Mouse (Mus musculus) liver, adult (tissue): ENCODE data around the gene Slc10a6.
A peak's percentile ranks its signal among the peaks of the same experiment; 100 is the strongest.

Experiments
- GATA4 ChIP-seq: IDR thresholded peaks from 2 replicates; pipeline ENCODE4 v1.6.1; 2014; ENCODE audit warnings: mild to moderate bottlenecking, low read length; ENCODE audit not compliant: insufficient replicate concordance

The Slc10a6 gene

GRCm38 (mm10) chr5:103629111-103629764 is at the start of gene Slc10a6:
Gene Slc10a6 (minus strand): TSS chr5:103629403.
- TF ChIP-seq GATA4 = peak; percentile 79; the same call in 1 of the 2 replicates

GRCm38 (mm10) chr5:103678974-103679373 is 49.8 kb upstream of the Slc10a6 start:
- no peak for TF ChIP-seq GATA4

GRCm38 (mm10) chr5:103677894-103678293 is 48.7 kb upstream of the Slc10a6 start:
- no peak for TF ChIP-seq GATA4

DNA sequence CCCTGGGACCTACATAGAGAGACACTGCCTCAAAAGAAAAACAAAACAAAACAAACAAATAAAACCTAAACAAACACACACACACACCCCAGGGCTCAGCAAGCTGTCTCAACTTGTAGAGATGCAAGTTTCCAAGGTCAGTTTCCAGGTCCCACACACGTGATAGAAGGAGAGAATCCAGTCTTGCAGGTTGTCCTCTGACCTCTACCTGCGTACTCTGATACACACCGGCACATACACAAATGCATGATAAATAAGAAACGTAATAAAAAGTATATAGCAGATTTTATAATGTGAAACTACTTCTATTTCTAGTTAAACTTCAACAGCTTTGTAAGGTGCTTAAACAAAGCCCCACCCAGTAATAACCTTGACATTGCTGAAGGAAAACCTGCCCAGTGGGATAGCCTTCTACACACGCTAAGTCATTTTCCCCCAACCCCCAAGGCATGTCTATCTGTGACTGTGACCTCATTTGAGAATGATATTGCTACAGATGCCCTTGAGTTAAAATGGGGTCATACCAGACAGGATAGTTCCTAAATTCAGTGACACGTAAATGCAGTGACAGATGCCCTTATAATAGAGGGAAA is 47.2 kb upstream of the Slc10a6 start:
- no peak for TF ChIP-seq GATA4

DNA sequence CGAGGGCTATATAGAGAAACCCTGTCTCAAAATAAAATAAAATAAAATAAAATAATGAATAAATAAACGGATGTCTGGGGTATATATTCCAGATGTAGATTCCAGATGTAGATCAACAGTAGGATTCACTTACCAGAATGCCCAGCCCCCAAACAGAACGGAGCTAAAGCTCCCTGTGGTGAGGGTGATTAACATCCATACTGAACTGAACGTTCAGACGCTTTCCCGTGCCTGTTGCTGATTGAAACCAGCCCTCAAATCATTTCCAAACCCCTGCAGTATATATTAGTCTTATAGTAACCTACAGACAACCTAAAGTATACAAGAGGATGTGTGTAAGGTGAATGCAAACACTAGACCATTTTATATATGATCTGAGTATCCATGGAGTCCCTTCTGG is 45.3 kb upstream of the Slc10a6 start:
- TF ChIP-seq GATA4 = no peak

DNA sequence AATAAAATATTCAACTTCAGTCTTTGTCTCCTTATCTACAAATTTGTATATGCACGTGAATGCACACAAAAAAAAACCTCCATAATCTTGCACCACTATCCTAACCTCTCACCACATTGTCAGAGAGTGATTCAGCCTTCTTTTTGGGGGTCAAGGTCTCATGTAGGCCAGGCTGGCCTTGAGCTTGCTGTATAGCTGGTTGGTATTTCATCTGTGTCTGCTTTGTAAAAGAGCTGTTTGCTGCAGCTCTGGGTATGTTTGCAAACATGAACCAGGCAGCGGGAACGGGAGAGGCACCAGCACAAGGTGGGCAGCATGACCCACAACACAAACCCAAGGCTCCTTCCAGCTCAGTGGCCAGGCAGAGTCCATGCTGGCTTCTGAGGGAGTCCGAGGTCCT is 44.4 kb upstream of the Slc10a6 start:
- TF ChIP-seq GATA4 = no peak

GRCm38 (mm10) chr5:103671858-103672257 is 42.7 kb upstream of the Slc10a6 start:
- TF ChIP-seq GATA4 = no peak

GRCm38 (mm10) chr5:103665876-103666275 is 36.7 kb upstream of the Slc10a6 start:
- no peak for TF ChIP-seq GATA4

GRCm38 (mm10) chr5:103664932-103665331 is 35.7 kb upstream of the Slc10a6 start:
- TF ChIP-seq GATA4 = no peak

GRCm38 (mm10) chr5:103659571-103659970 is 30.4 kb upstream of the Slc10a6 start:
- TF ChIP-seq GATA4 = no peak

GRCm38 (mm10) chr5:103658921-103659320 is 29.7 kb upstream of the Slc10a6 start:
- no peak for TF ChIP-seq GATA4

DNA sequence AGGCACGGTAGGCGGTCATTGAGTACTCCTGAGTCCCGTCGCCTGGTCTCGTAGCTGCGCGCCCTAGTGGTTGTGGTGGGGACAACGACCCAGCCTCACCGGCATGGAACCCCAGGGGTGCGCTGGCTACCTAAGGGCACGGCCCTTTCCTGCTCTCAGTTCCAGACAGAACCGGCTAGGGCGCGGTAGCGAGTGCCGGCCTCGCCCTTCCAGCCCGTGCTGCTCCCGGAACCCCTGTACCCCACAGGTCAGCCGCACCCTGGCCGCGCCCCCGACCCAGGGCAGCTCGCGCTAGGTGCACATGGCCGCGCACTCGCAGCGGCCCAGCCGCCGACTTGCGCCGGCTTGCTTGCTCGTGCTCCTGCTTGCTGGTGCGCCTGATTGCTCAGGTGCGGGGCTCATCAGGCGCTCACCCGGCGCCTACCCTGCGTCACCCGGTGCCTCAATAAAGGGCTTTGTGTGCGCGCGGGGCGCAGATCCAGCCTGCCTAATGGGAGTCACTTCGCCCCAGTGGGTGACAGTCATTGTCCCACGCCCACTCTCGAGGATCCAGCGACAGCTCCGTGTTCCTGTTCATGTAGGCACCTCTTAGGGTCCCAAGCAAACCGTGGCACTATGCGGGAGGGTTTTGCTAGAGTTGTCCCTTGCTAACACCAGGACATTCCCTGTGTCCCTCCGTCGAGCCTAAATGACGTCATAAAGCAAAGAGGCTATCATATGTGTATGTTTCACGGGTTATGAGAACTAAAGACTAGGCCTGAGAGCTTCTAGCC is 26.3 kb upstream of the Slc10a6 start, which contains the start of gene 1700016H13Rik:
1700016H13Rik (minus strand) TSS at position 665 of the 773 bp plus-strand sequence.
- TF ChIP-seq GATA4 = no peak

DNA sequence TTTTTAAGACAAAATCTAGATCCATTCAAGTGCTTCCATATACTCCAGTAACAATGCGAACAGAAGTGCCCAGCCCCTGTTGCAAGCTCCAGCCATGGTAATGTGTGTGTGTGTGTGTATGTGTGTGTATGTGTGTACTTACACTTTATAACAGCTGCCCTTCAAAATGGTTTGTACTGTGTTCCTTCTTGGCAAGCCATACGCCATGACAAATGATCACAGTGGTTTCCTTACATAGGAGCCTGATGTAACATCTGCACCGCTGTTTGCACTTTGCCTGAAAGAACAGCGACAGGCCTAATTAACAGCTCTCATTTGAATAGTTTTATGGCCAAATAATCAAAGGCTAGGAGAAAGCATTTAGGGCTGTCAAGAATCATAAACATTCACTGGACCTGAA is 25.6 kb upstream of the Slc10a6 start:
- no peak for TF ChIP-seq GATA4

GRCm38 (mm10) chr5:103654225-103654624 is 25.0 kb upstream of the Slc10a6 start:
- TF ChIP-seq GATA4 = no peak

DNA sequence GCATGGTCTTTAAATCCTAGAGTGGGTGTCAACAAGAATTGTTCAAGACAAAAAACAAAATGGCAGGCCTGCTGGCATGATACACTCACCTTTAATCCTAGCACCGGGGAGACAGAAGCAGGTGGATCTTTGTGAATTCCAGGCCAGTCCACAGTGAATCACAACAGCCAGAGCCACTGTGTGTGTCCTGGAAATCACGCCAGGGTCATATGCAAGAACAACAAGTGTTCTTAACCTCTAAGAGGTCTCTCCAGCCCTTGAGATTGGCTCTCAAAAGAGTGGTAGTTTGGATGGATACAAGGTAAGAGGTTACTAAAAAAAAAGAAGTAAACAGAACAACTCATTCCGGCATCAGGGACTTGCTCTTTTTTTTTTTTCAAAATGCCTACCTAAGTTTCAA is 18.1 kb upstream of the Slc10a6 start:
- TF ChIP-seq GATA4 = no peak

DNA sequence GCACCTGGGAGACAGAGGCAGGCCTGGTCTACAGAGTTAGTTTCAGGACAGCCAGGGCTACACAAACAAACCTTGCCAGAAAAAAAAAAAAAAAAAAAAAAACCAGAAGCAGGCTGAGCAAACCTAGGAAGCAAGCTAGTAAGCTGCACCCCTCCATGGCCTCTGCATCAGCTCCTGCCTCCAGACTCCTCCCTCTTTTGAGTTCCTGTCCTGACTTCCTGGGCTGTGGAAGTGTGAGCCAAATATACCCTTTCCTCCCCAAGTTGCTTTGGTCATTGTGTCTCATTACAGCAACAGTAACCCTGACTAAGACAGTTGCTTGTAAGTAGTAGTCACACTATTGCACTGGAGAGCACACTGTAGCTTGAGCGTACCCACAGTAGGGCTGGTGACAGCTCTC is 15.0 kb upstream of the Slc10a6 start:
- no peak for TF ChIP-seq GATA4
